Mouse (Mus musculus) ES-E14 (cell line): Measurements from ENCODE around the gene Atp1b2.

Experiments used
- CHD2 ChIP-seq: IDR thresholded peaks from 2 replicates; pipeline ENCODE4 v1.6.1; 2014; ENCODE audit warnings: mild to moderate bottlenecking, low read depth, low read length, inconsistent platforms
- MAFK ChIP-seq: IDR thresholded peaks from 2 replicates; pipeline ENCODE4 v1.6.1; 2014; ENCODE audit warnings: mild to moderate bottlenecking, low read depth, low read length, inconsistent platforms; ENCODE audit not compliant: insufficient read depth
- ZNF384 ChIP-seq: IDR thresholded peaks from 2 replicates; pipeline ENCODE4 v1.6.1; 2012; ENCODE audit warnings: low read depth, low read length, inconsistent platforms

DNA sequence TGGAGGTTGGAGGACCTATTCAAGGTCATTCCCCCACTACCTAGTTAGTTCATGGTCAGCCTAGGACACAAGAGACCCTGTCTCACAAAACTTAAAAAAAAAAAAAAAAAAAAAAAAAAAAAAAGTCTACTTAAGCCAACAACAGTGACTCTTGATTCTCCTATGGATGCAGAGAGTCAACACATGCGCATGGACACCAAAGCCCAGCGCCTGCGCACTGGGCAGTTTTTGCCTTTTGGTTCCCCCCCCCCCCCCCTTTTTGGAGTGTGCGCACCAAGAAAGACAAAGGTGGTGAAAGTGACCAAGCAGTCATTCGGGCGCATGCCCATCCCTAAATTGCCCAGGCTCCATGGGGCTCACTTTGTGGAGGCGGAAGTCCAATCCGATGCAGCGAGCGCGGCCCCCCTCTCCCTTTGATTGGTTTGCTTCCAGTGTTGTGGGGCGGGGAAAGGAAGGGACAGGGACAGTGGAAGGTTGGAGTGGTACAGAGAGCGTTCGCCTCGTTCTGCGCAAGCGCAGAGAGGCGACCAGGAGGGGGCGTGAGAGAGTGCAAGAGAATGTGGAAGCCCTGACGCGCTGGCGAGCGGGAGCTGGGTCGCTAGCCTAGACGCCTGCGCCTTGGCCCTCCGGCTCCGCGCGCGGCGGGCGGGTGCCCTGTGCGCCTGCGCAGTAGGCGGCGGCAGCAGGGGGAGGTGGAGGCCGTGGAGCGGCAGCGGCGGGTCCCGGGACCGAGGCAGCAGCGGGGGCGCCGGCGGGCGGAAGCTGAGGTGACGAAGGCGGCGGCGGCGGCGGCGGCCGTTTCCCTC is 26.7 kb upstream of the Atp1b2 start, which contains the start of gene Fxr2:
- TF ChIP-seq CHD2 (no peak), MAFK (no peak), ZNF384 (peak; percentile 98)
